Mouse (Mus musculus) embryonic stem cell, embryonic (primary cell): Measurements from ENCODE around the gene Tnfrsf21.

Experiments used
- CTCF ChIA-PET, 4 experiments: fragments of 300-600 bp in 2 of 4; fragments of 350-600 bp in 2 of 4; sonication (Branson Sonifier 250); formaldehyde crosslinking; loops; one replicate each; lab custom pipeline; 2022; ENCODE audit warnings: inconsistent platforms in 2 of 4; lab: Charles Lee
- POLR2A ChIA-PET, 4 experiments: fragments of 300-600 bp in 2 of 4; fragments of 350-600 bp in 2 of 4; sonication (Branson Sonifier 250); formaldehyde crosslinking; loops; one replicate each; lab custom pipeline; 2022; ENCODE audit warnings: antibody characterized with exemption in 4 of 4, inconsistent platforms in 1 of 4; lab: Charles Lee

The Tnfrsf21 gene

GRCm38 (mm10) chr17:43130870-43131264 is 114.5 kb downstream of the Tnfrsf21 start:
- POLR2A ChIA-PET, result no interaction called here

GRCm38 (mm10) chr17:43132477-43132876 is 116.1 kb downstream of the Tnfrsf21 start:
- POLR2A ChIA-PET, result no interaction called here

More at GRCm38 (mm10) chr17:43130870-43131264, 114.5 kb downstream of the Tnfrsf21 start:
- CTCF ChIA-PET, result interaction anchor here in 1 of 4 experiments (0.9 kb wide), 1 partner anchor 9 kb away, joined by 3 read pairs; no protein-coding TSS in a partner anchor

GRCm38 (mm10) chr17:43133106-43133505 is 116.8 kb downstream of the Tnfrsf21 start:
- CTCF ChIA-PET, result no interaction called here
- POLR2A ChIA-PET, result no interaction called here

More at GRCm38 (mm10) chr17:43132477-43132876, 116.1 kb downstream of the Tnfrsf21 start:
- CTCF ChIA-PET, result no interaction called here

- ChIA-PET CTCF (no interaction called here), POLR2A (interaction anchor here in 1 of 4 experiments (1.0 kb wide), 1 partner anchor 13 kb away, joined by 3 read pairs; no protein-coding TSS in a partner anchor)
These were observed 118.6 kb downstream of the Tnfrsf21 start for GRCm38 (mm10) chr17:43134991-43135390.

GRCm38 (mm10) chr17:43135398-43136265 is 119.3 kb downstream of the Tnfrsf21 start:
- POLR2A ChIA-PET, result interaction anchor here in 1 of 4 experiments (1.3 kb wide), 1 partner anchor 26 kb away, joined by 3 read pairs; no protein-coding TSS in a partner anchor
- CTCF ChIA-PET, result interaction anchor here in 2 of 4 experiments (0.5 to 1.4 kb wide), 2 partner anchors 94 to 1569 kb away, joined by 3 read pairs; no protein-coding TSS in a partner anchor

- ChIA-PET POLR2A (interaction anchor here in 1 of 4 experiments (1.3 kb wide), 1 partner anchor 27 kb away, joined by 3 read pairs; no protein-coding TSS in a partner anchor), CTCF (interaction anchor here in 2 of 4 experiments (0.6 to 1.4 kb wide), 2 partner anchors 93 to 254 kb away, joined by 3 to 6 read pairs; no protein-coding TSS in a partner anchor)
These were observed 120.4 kb downstream of the Tnfrsf21 start for GRCm38 (mm10) chr17:43136720-43137119.

GRCm38 (mm10) chr17:43137838-43138237 is 121.5 kb downstream of the Tnfrsf21 start:
- CTCF ChIA-PET, result no interaction called here
- POLR2A ChIA-PET, result no interaction called here

GRCm38 (mm10) chr17:43138356-43138755 is 122.0 kb downstream of the Tnfrsf21 start:
- ChIA-PET CTCF (no interaction called here), POLR2A (no interaction called here)
